21 mouse cellular contexts compared by ENCODE assay signal in genomic region chr14:85965139-85965538, GRCm38 (mm10).
"Had no signal": no experiment of that assay in that cellular context is flagged by ENCODE, and none has a peak within 500 bp of the region (broad histone marks: within the 10 kb centered on the region; RNA-seq: fewer than 3 reads in every experiment).

No protein-coding gene starts in this region.

- ATAC-seq: liver, embryonic 12.5 days; midbrain, embryonic 16.5 days had no signal

- H3K27me3 ChIP-seq: limb, embryonic 13.5 days; liver, embryonic 12.5 days; liver, embryonic 15.5 days; lung, embryonic 15.5 days; midbrain, embryonic 12.5 days; neural tube, embryonic 13.5 days; stomach, embryonic 15.5 days had no signal

- H3K9me3 ChIP-seq: limb, embryonic 10.5 days; limb, embryonic 13.5 days; liver, embryonic 12.5 days; liver, embryonic 15.5 days; lung, embryonic 15.5 days; midbrain, embryonic 12.5 days; neural tube, embryonic 13.5 days; stomach, embryonic 15.5 days had no signal

- DNase-seq: kidney, adult 18-20 months; kidney, adult 9 months; kidney, postnatal 25 days; liver; lung, adult 18-20 months; lung, postnatal 10 days; lung, postnatal 36 days; retina, postnatal 1 day; right cerebral cortex, postnatal 25 days; spleen, adult 18-20 months; thymus, postnatal 25 days had no signal

- H3K27ac ChIP-seq: limb, embryonic 10.5 days; limb, embryonic 13.5 days; liver, embryonic 12.5 days; liver, embryonic 15.5 days; lung, embryonic 15.5 days; midbrain, embryonic 12.5 days; neural tube, embryonic 13.5 days; stomach, embryonic 15.5 days had no signal

- H3K4me3 ChIP-seq: limb, embryonic 10.5 days; limb, embryonic 13.5 days; liver, embryonic 12.5 days; liver, embryonic 15.5 days; lung, embryonic 15.5 days; midbrain, embryonic 12.5 days; myocyte; neural tube, embryonic 13.5 days; stomach, embryonic 15.5 days had no signal

- H3K36me3 ChIP-seq: limb, embryonic 10.5 days; limb, embryonic 13.5 days; liver, embryonic 12.5 days; liver, embryonic 15.5 days; lung, embryonic 15.5 days; midbrain, embryonic 12.5 days; neural tube, embryonic 13.5 days; stomach, embryonic 15.5 days had no signal

- H3K4me1 ChIP-seq: limb, embryonic 10.5 days; limb, embryonic 13.5 days; liver, embryonic 12.5 days; liver, embryonic 15.5 days; lung, embryonic 15.5 days; midbrain, embryonic 12.5 days; neural tube, embryonic 13.5 days; stomach, embryonic 15.5 days had no signal

- H3K4me2 ChIP-seq: limb, embryonic 13.5 days; liver, embryonic 12.5 days; liver, embryonic 15.5 days; lung, embryonic 15.5 days; midbrain, embryonic 12.5 days; neural tube, embryonic 13.5 days; stomach, embryonic 15.5 days had no signal

- H3K9ac ChIP-seq: limb, embryonic 13.5 days; liver, embryonic 12.5 days; liver, embryonic 15.5 days; lung, embryonic 15.5 days; midbrain, embryonic 12.5 days; neural tube, embryonic 13.5 days; stomach, embryonic 15.5 days had no signal
